Mouse (Mus musculus) heart, embryonic 11.5 days (tissue): ENCODE results near the gene H2afy. TPM values are rescaled to one million over a fixed set of nuclear protein-coding genes. Genes with fewer than 3 reads are reported as not detected.

ENCODE experiments used
- ATAC-seq: fragments of 200-750 bp; cut with Nextera tagmentation; replicated peaks from 2 replicates; pipeline ENCODE4 v1.8.0; 2017; ENCODE audit warnings: moderate library complexity; ENCODE audit not compliant: insufficient number of reproducible peaks, low FRiP score, low TSS enrichment
- H3K27ac ChIP-seq: fragments of 300-500 bp; sonication (generic); 2 replicates; pipeline ENCODE4 v1.5.1; 2014; ENCODE audit warnings: mild to moderate bottlenecking, low read depth, low read length
- H3K27me3 ChIP-seq: fragments of 300-500 bp; sonication (generic); 2 replicates; pipeline ENCODE4 v1.6.1; 2014; ENCODE audit warnings: mild to moderate bottlenecking, low read length, mixed read lengths; ENCODE audit not compliant: control insufficient read depth, insufficient read depth
- H3K36me3 ChIP-seq: fragments of 300-500 bp; sonication (generic); 2 replicates; pipeline ENCODE4 v1.6.1; 2014; ENCODE audit warnings: mild to moderate bottlenecking, low read length, moderate library complexity, mixed read lengths; ENCODE audit not compliant: control insufficient read depth, insufficient read depth
- H3K4me1 ChIP-seq: fragments of 300-500 bp; sonication (generic); 2 replicates; pipeline ENCODE4 v1.6.1; 2014; ENCODE audit warnings: low read length; ENCODE audit not compliant: control insufficient read depth, insufficient read depth
- H3K4me2 ChIP-seq: fragments of 300-500 bp; sonication (generic); 2 replicates; pipeline ENCODE4 v1.6.1; 2014; ENCODE audit warnings: mild to moderate bottlenecking, moderate library complexity
- H3K4me3 ChIP-seq: fragments of 300-500 bp; sonication (generic); 2 replicates; pipeline ENCODE4 v1.5.1; 2014; ENCODE audit warnings: low read depth, low read length
- H3K9ac ChIP-seq: fragments of 300-500 bp; sonication (generic); 2 replicates; pipeline ENCODE4 v1.6.1; 2014; ENCODE audit warnings: mild to moderate bottlenecking, low read depth, low read length, moderate library complexity
- H3K9me3 ChIP-seq: fragments of 300-500 bp; sonication (generic); replicated peaks from 2 replicates; pipeline ENCODE4 v1.6.1; 2016; ENCODE audit warnings: low read length; ENCODE audit not compliant: control insufficient read depth
- WGBS: fragments of 180-500 bp; shearing (Covaris S2); extraction: QIAGEN DNeasy Blood & Tissue Kit; methylation state at CpG from one replicate; pipeline ENCODE4 v1.1.7; 2014; ENCODE audit not compliant: insufficient replicate concordance; 5-methylcytosine and 5-hydroxymethylcytosine counted together
- polyA plus RNA-seq: library from polyadenylated mRNA; unstranded; fragments of >200 nt; fragmentation: Nextera tagmentation; extraction: Ambion mirVana; gene quantifications from 2 replicates; pipeline ENCODE4 v1.2.1, GENCODE M21; 2014

Gene H2afy
- polyA plus RNA-seq, result 154 and 162 TPM in 2 replicates

DNA sequence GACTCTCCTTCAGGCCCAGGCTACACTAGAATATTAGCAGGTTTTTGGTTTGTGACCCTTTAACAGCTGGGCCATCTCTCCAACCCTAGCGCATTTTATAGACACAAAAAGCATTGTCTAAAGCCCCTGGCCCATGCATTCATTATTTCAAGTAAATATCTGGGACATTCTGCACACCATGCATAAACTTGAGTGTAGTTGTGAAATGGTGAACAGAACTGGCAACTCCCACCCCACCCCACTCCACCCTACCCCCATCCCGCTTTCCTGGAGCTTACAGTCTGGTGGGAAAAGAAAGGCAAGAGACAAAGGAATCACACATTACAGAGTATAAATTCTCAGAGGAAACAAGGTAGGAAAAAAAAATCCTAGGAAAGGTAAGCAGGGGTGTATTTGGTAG, at the start of gene H2afy:
Gene H2afy, minus strand, starts transcription at position 162 of the 400 bp plus-strand sequence.
- ATAC-seq, result no peak
- 89% methylated on average over 2 of the region's 2 CpGs for WGBS

DNA sequence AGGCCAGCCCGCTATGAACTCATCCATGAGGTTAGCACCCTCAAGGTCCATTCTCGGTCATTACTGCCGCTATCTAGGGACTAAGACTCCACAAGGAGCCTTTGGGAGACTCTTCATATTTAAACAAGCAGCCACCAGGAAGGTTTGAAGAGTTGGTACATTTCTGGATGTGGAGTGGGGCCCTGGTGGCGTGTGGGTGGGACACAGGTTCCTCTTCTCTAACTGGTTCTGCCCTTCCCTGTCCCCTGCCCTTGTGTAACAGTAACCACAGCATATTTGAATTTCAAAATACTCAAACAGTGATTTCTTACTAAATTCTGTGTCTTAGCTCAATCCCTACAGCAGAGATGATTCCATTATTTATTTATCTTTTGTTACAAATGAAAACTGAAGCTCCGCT, 47.5 kb upstream of the H2afy start:
- H3K27me3 ChIP-seq, result 0 out of 2 replicates have a peak, but pooled peaks cover 4% of the 10 kb centered on the region
- H3K36me3 ChIP-seq, result no peaks in the 10 kb centered on the region
- peaks cover 3% of the 10 kb centered on the region; the same call in 1 of the 2 replicates for H3K9me3 ChIP-seq
- no peak overlapping the region for H3K9ac ChIP-seq
- H3K4me2 ChIP-seq, result no peak overlapping the region
- no peak for ATAC-seq
- H3K4me1 ChIP-seq, result no peaks in the 10 kb centered on the region
- no peak overlapping the region for H3K27ac ChIP-seq
- 79% methylated on average over 5 of the region's 5 CpGs for WGBS
- H3K4me3 ChIP-seq, result no peak overlapping the region

More for the DNA sequence above, at the start of gene H2afy:
- Histone ChIP-seq H3K36me3 (no peaks in the 10 kb centered on the region), H3K9ac (peak within 1 kb of the TSS; percentile 99), H3K4me2 (peak within 1 kb of the TSS; percentile 92), H3K9me3 (no peaks in the 10 kb centered on the region), H3K27ac (peak within 1 kb of the TSS; percentile 86), H3K27me3 (no peaks in the 10 kb centered on the region), H3K4me3 (peak within 1 kb of the TSS; percentile 99), H3K4me1 (peaks cover 15% of the 10 kb centered on the region)

DNA sequence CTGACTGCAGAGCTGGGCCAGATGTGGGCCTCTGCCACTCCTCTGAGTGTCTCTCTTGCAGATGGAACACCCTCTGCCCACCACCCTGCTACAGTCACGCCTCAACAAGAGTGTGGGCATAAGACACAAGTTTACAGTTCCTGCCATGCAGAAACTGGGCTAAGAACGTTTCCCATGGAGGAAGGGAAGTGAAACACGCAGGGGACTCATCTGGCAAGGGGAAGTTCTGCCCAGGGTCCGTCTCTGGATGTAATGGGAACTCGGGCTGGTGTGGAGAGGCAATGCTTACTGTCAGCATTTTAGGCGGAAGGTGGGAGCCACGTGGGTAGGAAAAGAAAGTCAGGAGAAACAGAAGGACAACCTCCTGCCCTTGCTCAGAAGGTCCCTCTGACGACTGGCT, 45.3 kb upstream of the H2afy start:
- no peak overlapping the region for H3K27ac ChIP-seq
- H3K9me3 ChIP-seq, result peaks cover 3% of the 10 kb centered on the region; the same call in 1 of the 2 replicates
- H3K4me3 ChIP-seq, result no peak overlapping the region
- H3K4me2 ChIP-seq, result no peak overlapping the region
- H3K36me3 ChIP-seq, result no peaks in the 10 kb centered on the region
- WGBS, result 69% methylated on average over 8 of the region's 8 CpGs
- 0 out of 2 replicates have a peak, but pooled peaks cover 4% of the 10 kb centered on the region for H3K27me3 ChIP-seq
- ATAC-seq, result no peak
- no peaks in the 10 kb centered on the region for H3K4me1 ChIP-seq
- no peak overlapping the region for H3K9ac ChIP-seq

DNA sequence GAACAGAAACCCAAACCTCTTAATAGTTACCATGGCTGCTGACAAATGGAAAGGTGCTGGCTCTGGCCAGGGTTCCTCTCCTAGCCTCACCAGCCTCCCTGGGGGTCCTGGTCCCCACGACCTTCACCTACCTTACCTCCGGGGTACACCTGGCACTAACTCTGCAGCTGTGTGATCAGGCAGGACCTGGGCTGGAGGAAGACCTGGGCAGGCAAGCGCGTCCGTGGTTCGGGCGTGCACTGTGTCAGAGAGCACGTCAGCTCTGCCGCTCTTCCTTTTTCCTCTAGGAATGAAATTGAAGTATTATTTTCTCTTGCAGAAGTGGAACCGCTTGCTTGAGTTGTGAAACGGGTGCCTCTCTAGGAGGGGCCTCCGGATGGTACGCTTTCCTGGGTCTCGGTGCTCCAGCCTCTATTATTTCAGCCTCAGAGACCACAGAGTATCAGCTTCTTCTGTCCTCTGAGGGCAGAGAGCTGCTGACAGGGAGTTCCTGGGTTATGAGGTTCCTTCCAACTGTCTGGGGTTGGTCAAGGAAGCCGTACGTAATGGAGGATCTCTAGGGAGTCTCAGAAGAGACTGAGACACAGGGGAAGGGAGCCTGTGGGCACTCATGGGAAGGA, 42.4 kb upstream of the H2afy start, which contains the start of gene Tifab:
Gene Tifab, minus strand, starts transcription at position 470 of the 620 bp plus-strand sequence.
- no peak within 1 kb of the TSS for H3K4me2 ChIP-seq
- WGBS, result 83% methylated on average over 16 of the region's 16 CpGs
- H3K36me3 ChIP-seq, result no peaks in the 10 kb centered on the region
- ATAC-seq, result no peak
- H3K9me3 ChIP-seq, result peaks cover 3% of the 10 kb centered on the region; the same call in 1 of the 2 replicates
- no peak within 1 kb of the TSS for H3K4me3 ChIP-seq
- H3K27me3 ChIP-seq, result 0 out of 2 replicates have a peak, but pooled peaks cover 2% of the 10 kb centered on the region
- H3K9ac ChIP-seq, result no peak within 1 kb of the TSS
- H3K4me1 ChIP-seq, result no peaks in the 10 kb centered on the region
- H3K27ac ChIP-seq, result no peak within 1 kb of the TSS

DNA sequence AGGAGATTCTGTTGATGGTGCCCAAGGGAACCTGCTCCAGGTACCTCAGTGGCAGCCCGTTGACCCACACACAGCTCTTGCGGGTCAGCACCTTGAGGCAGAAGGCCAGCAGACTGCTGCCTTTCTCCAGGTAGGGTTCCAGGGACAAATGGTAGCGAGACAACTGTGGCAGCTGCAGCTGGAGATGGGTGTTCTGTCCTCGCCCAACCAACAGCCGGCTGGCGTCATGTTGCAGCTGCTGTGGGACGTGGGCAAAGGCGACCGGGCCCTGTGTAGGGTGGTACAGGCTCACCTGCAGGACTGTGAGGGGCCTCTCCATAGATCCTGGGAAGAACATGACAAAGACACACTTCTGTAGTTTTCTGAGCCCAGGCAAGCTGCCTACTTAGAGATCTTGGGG, 40.1 kb upstream of the H2afy start:
- ATAC-seq, result no peak
- Histone ChIP-seq H3K4me2 (no peak overlapping the region), H3K27ac (no peak overlapping the region), H3K27me3 (0 out of 2 replicates have a peak, but pooled peaks cover 2% of the 10 kb centered on the region), H3K36me3 (no peaks in the 10 kb centered on the region), H3K9ac (no peak overlapping the region), H3K4me1 (no peaks in the 10 kb centered on the region), H3K4me3 (no peak overlapping the region), H3K9me3 (no peaks in the 10 kb centered on the region)
- 78% methylated on average over 9 of the region's 9 CpGs for WGBS

DNA sequence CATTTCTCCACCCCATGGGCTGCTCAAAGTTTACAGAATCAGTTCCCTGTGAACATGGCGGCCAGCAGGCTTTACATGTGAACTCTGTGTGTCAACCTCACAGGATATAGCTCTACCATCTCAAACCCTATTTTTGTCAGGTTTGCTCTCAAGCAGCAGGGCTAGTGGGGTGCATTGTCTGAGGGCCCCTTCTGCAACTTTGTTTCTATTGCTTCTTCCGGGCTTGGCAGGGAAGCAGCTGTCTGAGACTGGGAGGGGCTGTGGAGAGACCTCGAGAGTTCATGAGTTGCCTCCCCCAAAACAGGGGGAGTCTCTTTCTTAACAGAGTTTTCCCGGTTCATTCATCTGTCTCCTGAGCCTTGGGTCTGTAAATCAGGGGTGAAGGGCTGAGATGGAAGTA, 39.7 kb upstream of the H2afy start:
- Histone ChIP-seq H3K36me3 (no peaks in the 10 kb centered on the region), H3K4me2 (no peak overlapping the region), H3K4me1 (no peaks in the 10 kb centered on the region), H3K27ac (no peak overlapping the region), H3K9ac (no peak overlapping the region), H3K4me3 (no peak overlapping the region), H3K27me3 (0 out of 2 replicates have a peak, but pooled peaks cover 2% of the 10 kb centered on the region), H3K9me3 (no peaks in the 10 kb centered on the region)
- ATAC-seq, result no peak
- 75% methylated on average over 4 of the region's 4 CpGs for WGBS

DNA sequence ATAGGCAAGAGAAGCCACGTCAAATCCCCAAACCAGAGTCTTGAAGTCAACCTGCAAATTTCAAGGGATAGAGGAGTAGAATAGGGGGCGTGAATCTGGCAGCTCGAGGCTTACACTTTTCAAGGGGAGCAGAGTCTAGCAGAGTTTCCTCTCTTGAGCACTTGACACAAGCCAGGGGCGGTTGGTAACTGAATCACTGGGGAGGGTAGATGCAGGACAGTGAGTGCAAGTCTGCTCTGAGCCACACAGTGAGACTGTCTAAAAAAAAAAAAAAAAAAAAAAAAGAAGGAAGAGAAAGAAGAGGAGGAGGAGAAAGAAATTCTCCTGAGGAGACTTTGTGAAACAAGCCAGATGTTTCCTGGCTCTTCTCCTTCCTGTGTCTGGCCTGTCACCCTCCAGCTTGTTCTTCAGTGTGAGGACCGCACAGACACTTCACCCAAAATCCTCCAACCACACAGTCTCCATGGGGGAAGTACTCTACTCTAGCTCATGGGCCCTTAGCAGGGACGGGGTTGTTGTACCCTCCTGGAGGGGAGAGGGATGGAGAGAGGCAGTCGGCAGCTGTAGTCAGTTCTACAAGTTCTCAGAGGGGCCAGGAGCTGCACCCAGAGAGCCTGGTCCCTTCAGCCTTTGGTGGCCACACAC, 36.9 kb upstream of the H2afy start:
- H3K4me1 ChIP-seq, result peaks cover 7% of the 10 kb centered on the region; the same call in 1 of the 2 replicates
- 39% methylated on average over 7 of the region's 7 CpGs for WGBS
- no peak for ATAC-seq
- no peak overlapping the region for H3K4me2 ChIP-seq
- no peak overlapping the region for H3K27ac ChIP-seq
- H3K4me3 ChIP-seq, result no peak overlapping the region
- no peaks in the 10 kb centered on the region for H3K36me3 ChIP-seq
- H3K9me3 ChIP-seq, result no peaks in the 10 kb centered on the region
- no peak overlapping the region for H3K9ac ChIP-seq
- H3K27me3 ChIP-seq, result no peaks in the 10 kb centered on the region

DNA sequence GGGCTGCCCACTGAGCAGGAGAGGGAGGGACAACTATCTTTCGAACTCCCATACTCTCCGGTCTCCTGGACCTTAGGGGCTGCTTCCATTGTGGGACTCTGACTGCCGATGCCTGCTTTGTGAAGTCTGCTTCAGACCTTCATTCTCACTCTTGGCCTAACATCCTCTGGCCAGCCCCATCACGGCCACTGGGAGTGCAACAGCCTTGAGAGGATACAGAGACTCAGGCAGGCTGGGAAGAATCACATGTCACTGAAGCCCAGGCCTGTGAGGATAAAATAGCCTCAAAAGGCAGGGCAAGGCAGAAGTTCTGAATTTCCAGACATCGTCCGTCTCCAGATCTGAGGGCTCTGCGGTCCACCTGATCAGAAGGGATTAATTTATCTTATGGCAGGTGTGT, 35.9 kb upstream of the H2afy start:
- WGBS, result 69% methylated on average over 7 of the region's 7 CpGs
- no peak for ATAC-seq
- no peaks in the 10 kb centered on the region for H3K27me3 ChIP-seq
- no peaks in the 10 kb centered on the region for H3K9me3 ChIP-seq
- peaks cover 9% of the 10 kb centered on the region; the same call in 1 of the 2 replicates for H3K4me1 ChIP-seq
- H3K4me3 ChIP-seq, result no peak overlapping the region
- H3K36me3 ChIP-seq, result no peaks in the 10 kb centered on the region
- H3K27ac ChIP-seq, result no peak overlapping the region
- H3K9ac ChIP-seq, result no peak overlapping the region
- no peak overlapping the region for H3K4me2 ChIP-seq
